Mouse (Mus musculus) kidney, embryonic 16.5 days (tissue): Measurements from ENCODE around the gene Baz1b. TPM values are rescaled to one million over a fixed set of nuclear protein-coding genes. Genes with fewer than 3 reads are reported as not detected.

Experiments
- ATAC-seq: fragments of 200-750 bp; cut with Nextera tagmentation; 2 replicates; pipeline ENCODE4 v1.8.0; 2017; ENCODE audit warnings: moderate TSS enrichment; ENCODE audit not compliant: low FRiP score, low TSS enrichment
- H3K27ac ChIP-seq: fragments of 300-500 bp; sonication (generic); 2 replicates; pipeline ENCODE4 v1.5.1; 2014; ENCODE audit warnings: low read length
- H3K27me3 ChIP-seq: fragments of 300-500 bp; sonication (generic); 2 replicates; pipeline ENCODE4 v1.6.1; 2014; ENCODE audit warnings: low read length, control low read depth, mixed read lengths; ENCODE audit not compliant: insufficient read depth
- H3K36me3 ChIP-seq: fragments of 300-500 bp; sonication (generic); 2 replicates; pipeline ENCODE4 v1.6.1; 2014; ENCODE audit warnings: low read length, control low read depth, mixed read lengths; ENCODE audit not compliant: insufficient read depth
- H3K4me1 ChIP-seq: fragments of 300-500 bp; sonication (generic); 2 replicates; pipeline ENCODE4 v1.6.1; 2014; ENCODE audit warnings: low read length, control low read depth, mixed read lengths; ENCODE audit not compliant: insufficient read depth
- H3K4me2 ChIP-seq: fragments of 300-500 bp; sonication (generic); replicated peaks from 2 replicates; pipeline ENCODE4 v1.6.1; 2014; ENCODE audit warnings: low read depth, low read length
- H3K4me3 ChIP-seq: fragments of 300-500 bp; sonication (generic); 2 replicates; pipeline ENCODE4 v1.5.1; 2014; ENCODE audit warnings: mild to moderate bottlenecking, low read length
- H3K9ac ChIP-seq: fragments of 300-500 bp; sonication (generic); replicated peaks from 2 replicates; pipeline ENCODE4 v1.6.1; 2014; ENCODE audit warnings: low read length
- H3K9me3 ChIP-seq: fragments of 300-500 bp; sonication (generic); 2 replicates; pipeline ENCODE4 v1.6.1; 2016; ENCODE audit warnings: low read length, control low read depth
- WGBS: fragments of 180-500 bp; shearing (Covaris S2); extraction: QIAGEN DNeasy Blood & Tissue Kit; methylation state at CpG from one replicate; pipeline ENCODE4 v1.1.7; 2014; 5-methylcytosine and 5-hydroxymethylcytosine counted together
- polyA plus RNA-seq: library from polyadenylated mRNA; unstranded; fragments of >200 nt; fragmentation: Nextera tagmentation; extraction: Ambion mirVana; gene quantifications from 2 replicates; pipeline ENCODE4 v1.2.1, GENCODE M21; 2015

Gene Baz1b
- 33.4 and 35.1 TPM in 2 replicates for polyA plus RNA-seq

DNA sequence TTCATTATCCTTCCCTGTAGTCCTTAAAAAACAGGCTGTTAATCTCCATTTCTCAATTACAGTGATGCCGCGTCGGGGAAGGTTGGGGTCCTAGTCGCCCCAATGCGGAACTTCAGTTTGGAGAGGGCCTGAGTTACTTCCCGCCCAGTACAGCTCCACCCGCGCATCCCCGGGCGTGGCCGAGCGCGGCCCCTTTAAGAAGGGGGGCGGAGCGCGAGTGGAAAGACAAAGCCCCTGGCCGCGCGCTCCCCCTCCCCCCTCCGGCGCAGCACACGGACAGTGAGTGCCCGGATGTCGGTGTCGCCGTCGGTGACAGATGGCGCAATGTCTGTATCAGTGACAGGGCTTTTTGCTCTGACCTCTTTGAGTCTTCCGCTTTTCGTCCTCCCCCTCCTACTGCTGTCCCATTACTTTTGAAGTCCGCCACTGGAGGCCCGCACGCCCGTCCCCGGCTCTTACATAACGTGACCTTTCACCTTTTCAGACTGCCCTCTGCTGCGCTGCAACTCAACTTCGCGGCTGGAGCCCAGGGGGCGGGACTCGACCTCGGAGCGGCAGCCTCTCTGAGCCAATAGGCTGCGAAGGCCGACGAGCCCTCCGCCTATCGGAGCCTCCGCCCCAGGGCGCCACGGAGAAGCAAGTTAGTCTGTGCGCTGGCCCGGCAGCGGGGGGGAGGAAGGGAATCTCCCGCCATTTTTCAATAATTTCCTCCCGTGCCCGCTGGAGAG lies at the start of gene Baz1b:
Gene Baz1b, plus strand, starts transcription at position 644 of the 728 bp plus-strand sequence.
- Histone ChIP-seq H3K4me1 (peaks cover 31% of the 10 kb centered on the region), H3K9ac (peak within 1 kb of the TSS; percentile 99), H3K27ac (peak within 1 kb of the TSS; percentile 98), H3K36me3 (peaks cover 11% of the 10 kb centered on the region), H3K4me2 (peak within 1 kb of the TSS; percentile 74), H3K27me3 (no peaks in the 10 kb centered on the region), H3K4me3 (peak within 1 kb of the TSS; percentile 97), H3K9me3 (no peaks in the 10 kb centered on the region)
- peak; percentile 97 for ATAC-seq
- under 1% methylated on average over 57 of the region's 57 CpGs for WGBS

DNA sequence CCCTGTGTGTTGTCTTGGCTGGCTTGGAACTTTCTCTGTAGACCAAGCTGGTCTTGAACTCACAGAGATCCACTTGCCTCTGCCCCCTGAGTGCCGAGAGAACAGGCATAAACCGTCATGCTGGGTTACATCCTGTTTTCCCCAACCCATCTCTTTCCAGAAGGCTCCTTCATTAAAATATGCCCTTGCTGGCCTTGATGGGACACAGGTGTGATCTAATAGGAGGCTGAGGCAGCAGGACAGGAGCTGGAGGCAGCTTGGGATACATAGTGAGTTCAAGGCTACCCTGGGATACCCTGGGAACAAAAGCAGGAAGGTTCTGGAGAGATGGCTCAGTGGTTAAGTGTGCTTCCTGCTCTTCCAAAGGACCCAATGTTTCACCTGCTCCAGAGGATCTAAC lies 47.2 kb upstream of the Baz1b start:
- no peak overlapping the region for H3K4me2 ChIP-seq
- no peak overlapping the region for H3K4me3 ChIP-seq
- no peak for ATAC-seq
- no peaks in the 10 kb centered on the region for H3K4me1 ChIP-seq
- H3K9me3 ChIP-seq = no peaks in the 10 kb centered on the region
- WGBS = 65% methylated on average over 2 of the region's 2 CpGs
- no peak overlapping the region for H3K27ac ChIP-seq
- H3K9ac ChIP-seq = no peak overlapping the region
- no peaks in the 10 kb centered on the region for H3K27me3 ChIP-seq
- no peaks in the 10 kb centered on the region for H3K36me3 ChIP-seq

DNA sequence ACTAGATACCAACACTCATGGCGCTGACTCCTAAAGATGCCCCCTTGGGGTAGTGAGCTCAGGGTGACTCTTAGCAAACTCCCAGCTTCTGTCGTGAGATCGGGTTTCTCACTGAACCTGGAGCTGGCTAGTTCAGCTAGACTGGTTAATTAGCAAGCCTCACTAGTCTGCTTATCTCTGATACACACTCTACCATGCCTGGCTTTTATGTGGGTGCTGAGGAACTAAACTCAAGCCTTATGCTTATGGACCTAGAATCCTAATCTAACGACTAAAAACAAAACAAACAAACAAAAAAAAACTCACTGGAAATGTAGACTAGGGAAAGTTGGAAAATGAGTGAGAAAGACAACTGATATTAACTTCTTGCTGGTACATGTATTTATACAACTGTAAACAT lies 42.6 kb upstream of the Baz1b start:
- Histone ChIP-seq H3K27me3 (no peaks in the 10 kb centered on the region), H3K4me3 (no peak overlapping the region), H3K4me1 (peaks cover 5% of the 10 kb centered on the region), H3K4me2 (no peak overlapping the region), H3K36me3 (no peaks in the 10 kb centered on the region), H3K9ac (no peak overlapping the region), H3K9me3 (no peaks in the 10 kb centered on the region), H3K27ac (no peak overlapping the region)
- ATAC-seq = no peak
- WGBS = 50% methylated on average over 4 of the region's 4 CpGs

DNA sequence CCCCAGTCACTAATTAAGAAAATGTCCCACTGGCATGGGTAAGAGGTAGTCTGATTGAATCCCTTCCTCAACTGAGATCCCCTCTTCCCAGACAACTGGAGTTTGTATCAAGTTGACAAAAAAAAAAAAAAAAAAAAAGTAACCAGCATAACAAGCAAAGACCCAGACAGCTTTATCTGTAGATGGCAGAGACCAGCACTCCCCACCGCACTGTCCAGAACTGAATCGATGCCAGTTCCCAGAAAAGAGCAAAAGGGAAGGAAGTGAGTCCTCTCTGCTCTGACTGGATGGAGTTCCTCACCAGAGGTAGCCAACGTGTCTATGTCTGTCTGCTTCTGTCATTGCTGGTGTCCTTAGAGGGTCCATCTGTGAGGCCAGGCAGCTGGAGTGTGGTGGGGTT lies 41.5 kb upstream of the Baz1b start:
- no peak overlapping the region for H3K9ac ChIP-seq
- H3K4me2 ChIP-seq = no peak overlapping the region
- 64% methylated on average over 3 of the region's 3 CpGs for WGBS
- no peaks in the 10 kb centered on the region for H3K36me3 ChIP-seq
- H3K27ac ChIP-seq = no peak overlapping the region
- no peak for ATAC-seq
- H3K27me3 ChIP-seq = no peaks in the 10 kb centered on the region
- no peak overlapping the region for H3K4me3 ChIP-seq
- no peaks in the 10 kb centered on the region for H3K9me3 ChIP-seq
- peaks cover 8% of the 10 kb centered on the region for H3K4me1 ChIP-seq

DNA sequence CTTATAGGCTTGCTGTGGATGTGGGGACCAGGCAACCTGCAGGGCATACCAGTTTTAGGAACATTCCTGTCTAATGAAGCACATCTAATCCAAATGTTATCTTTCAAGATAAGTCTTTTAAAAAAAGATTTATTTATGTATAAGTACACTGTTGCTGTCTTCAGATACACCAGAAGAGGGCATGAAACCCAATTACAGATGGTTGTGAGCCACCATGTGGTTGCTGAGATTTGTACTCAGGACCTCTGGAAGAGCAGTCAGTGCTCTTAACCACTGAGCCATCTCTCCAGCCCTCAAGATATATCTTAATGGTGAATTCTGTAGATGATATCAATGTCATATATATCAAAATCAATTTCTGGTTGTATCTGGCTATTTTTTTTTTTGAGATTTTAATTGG lies 41.1 kb upstream of the Baz1b start:
- Histone ChIP-seq H3K27ac (no peak overlapping the region), H3K4me3 (no peak overlapping the region), H3K9me3 (no peaks in the 10 kb centered on the region), H3K36me3 (no peaks in the 10 kb centered on the region), H3K27me3 (no peaks in the 10 kb centered on the region), H3K9ac (no peak overlapping the region), H3K4me1 (peaks cover 9% of the 10 kb centered on the region), H3K4me2 (no peak overlapping the region)
- no peak for ATAC-seq

DNA sequence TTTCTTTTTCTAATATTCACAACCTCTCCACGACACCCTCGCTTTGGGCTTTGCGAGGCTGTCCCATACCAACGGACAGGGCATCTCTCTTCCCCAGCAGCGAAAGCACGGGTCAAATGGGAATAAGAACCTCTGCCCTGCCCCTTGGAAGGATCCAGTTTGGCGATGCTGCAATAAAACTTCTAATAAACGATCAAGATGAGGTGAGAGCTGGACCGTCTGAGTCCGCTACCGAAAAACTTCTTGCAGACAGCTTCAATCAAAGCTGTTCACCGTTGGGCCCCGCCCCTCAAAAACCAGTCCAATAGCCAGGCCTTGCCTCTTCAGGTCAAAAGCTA lies 38.4 kb upstream of the Baz1b start:
- Histone ChIP-seq H3K27ac (peak overlapping the region; percentile 97), H3K4me2 (peak overlapping the region; percentile 75), H3K9ac (peak overlapping the region; percentile 80), H3K27me3 (no peaks in the 10 kb centered on the region), H3K36me3 (peaks cover 6% of the 10 kb centered on the region), H3K4me3 (peak overlapping the region; percentile 86), H3K4me1 (peaks cover 9% of the 10 kb centered on the region), H3K9me3 (no peaks in the 10 kb centered on the region)
- ATAC-seq = 0 out of 2 replicates have a peak, but pooled peaks have one; percentile 0
- WGBS = 0% methylated on average over 13 of the region's 13 CpGs

DNA sequence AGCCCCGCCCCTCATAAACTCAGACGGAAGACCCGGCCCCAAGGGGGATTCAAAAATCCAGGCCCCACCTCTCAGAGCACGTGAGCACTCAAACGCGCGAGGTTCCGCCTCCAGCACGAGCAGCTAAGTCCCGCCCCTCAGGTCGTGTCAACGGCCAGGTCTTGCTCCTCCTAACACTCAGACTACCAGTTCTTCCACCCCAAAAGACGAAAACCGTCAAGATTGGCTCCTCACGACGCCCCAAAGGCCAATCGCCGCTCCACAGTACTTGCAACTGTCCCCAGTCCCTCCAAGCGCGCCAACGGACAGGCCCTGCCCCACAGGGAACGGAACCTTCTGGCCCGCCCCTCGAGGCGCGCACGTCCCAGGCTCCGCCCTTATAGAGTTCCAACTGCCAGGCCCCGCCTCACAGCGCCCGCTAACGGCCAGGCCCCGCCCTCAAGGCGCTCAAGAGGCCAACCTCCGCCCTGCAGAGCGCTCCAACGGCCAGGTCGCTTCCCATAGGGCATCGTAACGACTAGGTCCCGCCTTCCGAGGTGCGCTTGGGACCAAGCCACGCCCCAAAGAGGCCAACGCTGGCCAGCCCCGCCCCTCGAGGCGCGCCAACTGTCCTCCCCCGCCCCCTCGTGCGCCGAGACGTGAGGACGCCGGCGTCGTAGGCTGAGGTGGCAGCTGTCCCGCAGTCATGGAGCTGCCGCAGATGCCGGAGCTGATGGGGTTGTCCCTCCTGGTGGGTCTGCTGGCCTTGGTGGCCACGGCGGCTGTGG lies 37.8 kb upstream of the Baz1b start, which contains the start of gene Tbl2:
Gene Tbl2, plus strand, starts transcription at position 605 of the 767 bp plus-strand sequence.
- Histone ChIP-seq H3K4me2 (peak within 1 kb of the TSS; percentile 75), H3K27ac (peak within 1 kb of the TSS; percentile 97), H3K36me3 (peaks cover 11% of the 10 kb centered on the region), H3K9me3 (no peaks in the 10 kb centered on the region), H3K9ac (peak within 1 kb of the TSS; percentile 81), H3K4me1 (peaks cover 9% of the 10 kb centered on the region), H3K4me3 (peak within 1 kb of the TSS; percentile 86), H3K27me3 (no peaks in the 10 kb centered on the region)
- under 1% methylated on average over 62 of the region's 63 CpGs for WGBS
- peak; percentile 98 for ATAC-seq

DNA sequence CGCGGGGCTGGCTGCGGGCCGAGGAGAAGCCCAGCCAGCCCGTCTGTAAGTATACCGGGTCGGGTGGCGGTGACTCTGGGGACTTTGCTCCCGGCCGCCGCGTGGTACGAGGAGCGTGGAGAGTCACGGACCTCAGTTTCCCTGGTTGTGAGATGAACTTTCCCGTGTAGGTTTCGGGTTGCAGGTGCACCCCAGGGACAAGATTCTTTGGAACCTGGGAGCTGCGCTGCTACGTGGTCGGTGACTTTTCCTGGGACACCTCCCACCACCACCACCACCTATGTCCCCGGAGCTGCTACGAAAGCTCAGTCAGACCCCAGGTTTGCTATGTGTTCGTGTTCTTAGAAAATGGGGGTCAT lies 37.3 kb upstream of the Baz1b start:
- Histone ChIP-seq H3K27me3 (no peaks in the 10 kb centered on the region), H3K36me3 (peaks cover 15% of the 10 kb centered on the region), H3K4me2 (peak overlapping the region; percentile 75), H3K4me1 (peaks cover 9% of the 10 kb centered on the region), H3K9me3 (no peaks in the 10 kb centered on the region), H3K4me3 (peak overlapping the region; percentile 86), H3K9ac (peak overlapping the region; percentile 81), H3K27ac (peak overlapping the region; percentile 47; the same call in 1 of the 2 replicates)
- ATAC-seq = no peak
- WGBS = under 1% methylated on average over 23 of the region's 23 CpGs

DNA sequence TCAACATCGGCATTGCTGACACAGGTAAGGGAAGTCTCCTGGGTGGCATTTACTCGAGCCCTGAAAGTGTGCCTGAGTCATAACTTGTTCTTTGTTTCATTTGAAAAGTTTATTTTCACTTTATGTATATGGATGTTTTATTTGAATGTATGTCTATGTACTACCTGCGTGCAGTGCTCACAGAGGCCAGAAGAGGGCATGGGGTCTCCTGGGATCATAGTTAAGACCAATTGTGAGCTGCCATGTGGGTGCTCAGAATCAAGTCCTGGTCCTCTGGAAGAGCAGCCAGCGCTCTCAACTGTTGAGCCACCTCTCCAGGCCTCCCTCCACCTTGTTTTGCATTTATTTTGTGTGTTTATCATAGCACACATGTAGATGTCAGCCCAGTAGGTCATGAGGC lies 30.6 kb upstream of the Baz1b start:
- no peak for ATAC-seq
- Histone ChIP-seq H3K9me3 (no peaks in the 10 kb centered on the region), H3K36me3 (peaks cover 77% of the 10 kb centered on the region), H3K4me3 (no peak overlapping the region), H3K9ac (no peak overlapping the region), H3K27ac (no peak overlapping the region), H3K27me3 (no peaks in the 10 kb centered on the region), H3K4me1 (no peaks in the 10 kb centered on the region), H3K4me2 (no peak overlapping the region)
- 98% methylated on average over 4 of the region's 4 CpGs for WGBS

DNA sequence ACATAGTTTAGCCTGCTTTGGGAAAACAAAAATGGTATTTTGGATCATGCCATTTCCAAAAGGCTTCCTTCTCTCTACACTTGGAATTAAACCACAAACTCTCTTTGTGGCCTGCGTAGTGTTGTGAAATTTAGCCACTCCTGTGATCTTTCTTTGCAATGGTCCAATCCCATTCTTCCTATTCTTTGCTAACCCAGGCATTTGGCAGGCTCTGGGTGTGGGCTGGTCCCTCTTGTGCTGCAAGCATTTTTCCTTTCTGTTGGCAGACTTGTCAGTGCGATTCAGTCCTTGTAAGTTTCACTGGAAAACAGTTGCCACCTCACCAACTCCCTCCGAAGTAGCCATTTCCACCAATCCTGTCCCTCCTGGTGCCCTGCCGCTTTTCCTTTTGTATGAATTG lies 25.8 kb upstream of the Baz1b start:
- no peaks in the 10 kb centered on the region for H3K9me3 ChIP-seq
- peaks cover 53% of the 10 kb centered on the region for H3K36me3 ChIP-seq
- no peaks in the 10 kb centered on the region for H3K27me3 ChIP-seq
- WGBS = 92% methylated on average over 4 of the region's 4 CpGs
- H3K27ac ChIP-seq = peak overlapping the region; percentile 91
- no peak overlapping the region for H3K4me2 ChIP-seq
- H3K9ac ChIP-seq = no peak overlapping the region
- no peak for ATAC-seq
- H3K4me3 ChIP-seq = no peak overlapping the region
- H3K4me1 ChIP-seq = peaks cover 16% of the 10 kb centered on the region
